Mouse (Mus musculus): ENCODE measurements around the gene Gm32802. TPM values are rescaled to one million over a fixed set of nuclear protein-coding genes. Genes with fewer than 3 reads are reported as not detected.

The Gm32802 gene
- polyA plus RNA-seq (2012; rRNA removed), result 0.01 TPM in 1 of 2 replicates, not detected in the other

DNA sequence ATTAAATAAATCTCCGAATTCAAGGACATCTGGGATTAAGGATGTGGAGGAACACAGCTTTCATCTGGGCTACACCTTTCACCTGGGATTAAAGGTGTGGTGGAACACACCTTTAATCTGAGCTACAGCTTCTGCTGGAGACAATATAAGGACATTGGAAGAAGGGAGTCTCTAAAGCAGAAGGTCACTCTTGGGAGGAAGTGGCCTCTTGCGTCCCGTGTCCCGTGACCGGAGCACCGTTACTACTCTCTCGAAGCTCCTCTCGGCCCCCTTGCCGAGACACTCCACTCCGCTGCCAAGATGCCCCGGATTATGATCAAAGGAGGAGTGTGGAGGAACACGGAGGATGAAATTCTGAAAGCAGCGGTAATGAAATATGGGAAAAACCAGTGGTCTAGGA, at the start of gene Gm32802:
TSS of gene Gm32802 (plus strand) at position 301 of the 400 bp plus-strand sequence.

DNA sequence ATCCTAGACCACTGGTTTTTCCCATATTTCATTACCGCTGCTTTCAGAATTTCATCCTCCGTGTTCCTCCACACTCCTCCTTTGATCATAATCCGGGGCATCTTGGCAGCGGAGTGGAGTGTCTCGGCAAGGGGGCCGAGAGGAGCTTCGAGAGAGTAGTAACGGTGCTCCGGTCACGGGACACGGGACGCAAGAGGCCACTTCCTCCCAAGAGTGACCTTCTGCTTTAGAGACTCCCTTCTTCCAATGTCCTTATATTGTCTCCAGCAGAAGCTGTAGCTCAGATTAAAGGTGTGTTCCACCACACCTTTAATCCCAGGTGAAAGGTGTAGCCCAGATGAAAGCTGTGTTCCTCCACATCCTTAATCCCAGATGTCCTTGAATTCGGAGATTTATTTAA, 17.8 kb upstream of the Gm32802 start, which contains the start of gene Gm32717:
TSS of gene Gm32717 (minus strand) at position 101 of the 400 bp plus-strand sequence.

DNA sequence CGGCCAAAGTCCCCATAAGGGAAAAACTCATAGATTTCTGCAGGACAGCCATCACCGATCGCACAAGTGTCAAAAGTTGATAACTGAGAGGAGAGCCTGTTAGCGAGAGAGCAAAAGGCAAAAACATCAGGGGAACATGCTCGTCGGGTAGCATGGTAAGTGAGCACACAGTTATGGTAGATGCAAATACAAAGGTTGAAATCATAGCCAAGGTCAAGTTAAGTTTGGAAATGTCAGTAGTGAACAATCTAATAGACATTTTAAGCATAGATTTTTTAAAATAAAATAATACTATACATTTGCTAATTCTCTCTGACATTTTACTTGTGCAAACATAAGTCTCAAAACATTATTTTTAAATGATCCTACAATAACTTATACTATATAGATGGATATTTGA, 36.5 kb downstream of the Gm32802 start, which contains the start of gene Iltifb:
TSS of gene Iltifb (minus strand) at position 101 of the 400 bp plus-strand sequence.

Other genes with a start within 250 kb of the Gm32802 start
- 7.0 and 8.6 TPM in 2 replicates for gene Mdm1, start 116.9 kb upstream of the Gm32802 start, polyA plus RNA-seq (2012; rRNA removed)
- gene Il22, start 53.7 kb upstream of the Gm32802 start, polyA plus RNA-seq (2012; rRNA removed), result not detected in 2 replicates
- gene Gm32717, start 17.9 kb upstream of the Gm32802 start, polyA plus RNA-seq (2012; rRNA removed), result 0.01 TPM in 1 of 2 replicates, not detected in the other
- not detected in 2 replicates for gene Iltifb, start 36.4 kb downstream of the Gm32802 start, polyA plus RNA-seq (2012; rRNA removed)
- not detected in 2 replicates for gene Gm9040, start 68.3 kb downstream of the Gm32802 start, polyA plus RNA-seq (2012; rRNA removed)
- gene Gm9044, start 73.7 kb downstream of the Gm32802 start, polyA plus RNA-seq (2012; rRNA removed), result not detected in 2 replicates
- 0.02 TPM in 1 of 2 replicates, not detected in the other for gene Gm9045, start 79.1 kb downstream of the Gm32802 start, polyA plus RNA-seq (2012; rRNA removed)
- not detected in 2 replicates for gene Gm9046, start 84.6 kb downstream of the Gm32802 start, polyA plus RNA-seq (2012; rRNA removed)
- gene Gm9048, start 90.0 kb downstream of the Gm32802 start, polyA plus RNA-seq (2012; rRNA removed), result not detected in 2 replicates
- gene Gm9049, start 95.4 kb downstream of the Gm32802 start, polyA plus RNA-seq (2012; rRNA removed), result 0.02 TPM in 1 of 2 replicates, not detected in the other
- gene Ifng, start 182.4 kb downstream of the Gm32802 start, polyA plus RNA-seq (2012; rRNA removed), result 0.02 TPM in 1 of 2 replicates, not detected in the other